Mouse (Mus musculus) hindbrain, embryonic 15.5 days (tissue): ENCODE measurements around the gene Cyp26b1. TPM values are rescaled to one million over a fixed set of nuclear protein-coding genes. Genes with fewer than 3 reads are reported as not detected.

Source experiments
- ATAC-seq: fragments of 200-750 bp; cut with Nextera tagmentation; 2 replicates; pipeline ENCODE4 v1.8.0; 2017; ENCODE audit warnings: low read depth, moderate number of reproducible peaks, moderate TSS enrichment; ENCODE audit not compliant: low FRiP score
- H3K27ac ChIP-seq: fragments of 300-500 bp; sonication (generic); replicated peaks from 2 replicates; pipeline ENCODE4 v1.5.1; 2015; ENCODE audit warnings: mild to moderate bottlenecking, inconsistent platforms
- H3K27me3 ChIP-seq: fragments of 300-500 bp; sonication (generic); 2 replicates; pipeline ENCODE4 v1.6.1; 2015; ENCODE audit warnings: control low read depth, inconsistent platforms
- H3K36me3 ChIP-seq: fragments of 300-500 bp; sonication (generic); 2 replicates; pipeline ENCODE4 v1.6.1; 2015; ENCODE audit warnings: control low read depth, inconsistent platforms
- H3K4me1 ChIP-seq: fragments of 300-500 bp; sonication (generic); replicated peaks from 2 replicates; pipeline ENCODE4 v1.6.1; 2015; ENCODE audit warnings: control low read depth, inconsistent platforms
- H3K4me2 ChIP-seq: fragments of 300-500 bp; sonication (generic); 2 replicates; pipeline ENCODE4 v1.6.1; 2015; ENCODE audit warnings: moderate library complexity, mild to moderate bottlenecking, inconsistent platforms
- H3K4me3 ChIP-seq: fragments of 300-500 bp; sonication (generic); 2 replicates; pipeline ENCODE4 v1.5.1; 2015; ENCODE audit warnings: mild to moderate bottlenecking, inconsistent platforms
- H3K9ac ChIP-seq: fragments of 300-500 bp; sonication (generic); 2 replicates; pipeline ENCODE4 v1.6.1; 2015; ENCODE audit warnings: inconsistent platforms
- H3K9me3 ChIP-seq: fragments of 300-500 bp; sonication (generic); 2 replicates; pipeline ENCODE4 v1.6.1; 2016; ENCODE audit warnings: control low read depth, inconsistent platforms
- WGBS: fragments of 180-500 bp; shearing (Covaris S2); methylation state at CpG from one replicate; pipeline ENCODE4 v1.1.7; 2015; 5-methylcytosine and 5-hydroxymethylcytosine counted together
- polyA plus RNA-seq: library from polyadenylated mRNA; unstranded; fragments of >200 nt; fragmentation: Nextera tagmentation; extraction: Ambion mirVana; gene quantifications from 2 replicates; pipeline ENCODE4 v1.2.1, GENCODE M21; 2015

The Cyp26b1 gene
- polyA plus RNA-seq, 1 experiment from 2014 or later, result 52.7 TPM

GRCm38 (mm10) chr6:84543516-84543915 lies 50.2 kb downstream of the Cyp26b1 start:
- no peak for ATAC-seq
- 38% methylated on average over 5 of the region's 5 CpGs for WGBS

DNA sequence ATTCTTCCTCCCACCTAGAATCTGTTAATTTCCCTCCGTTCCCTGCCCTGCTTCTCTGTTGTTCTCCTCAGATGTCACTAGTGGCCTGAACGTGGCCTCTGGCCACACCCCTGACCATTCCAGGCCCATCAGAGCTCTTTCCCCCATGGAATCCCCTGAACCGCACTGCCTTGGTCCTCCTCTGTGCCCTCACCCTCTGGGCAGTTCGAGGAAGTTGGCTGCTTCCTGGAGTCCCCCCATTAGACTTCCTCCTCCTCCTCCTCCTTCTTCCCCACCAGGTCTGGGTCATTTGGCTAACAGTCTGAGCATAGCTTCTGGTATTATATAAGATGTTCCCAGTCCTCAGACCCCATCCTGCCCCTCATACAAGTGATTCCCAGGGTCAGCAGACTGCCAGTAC lies 53.8 kb downstream of the Cyp26b1 start:
- Histone ChIP-seq H3K4me2 (no peak overlapping the region), H3K9me3 (no peaks in the 10 kb centered on the region), H3K27ac (no peak overlapping the region), H3K27me3 (no peaks in the 10 kb centered on the region), H3K9ac (no peak overlapping the region), H3K4me3 (no peak overlapping the region), H3K4me1 (no peaks in the 10 kb centered on the region), H3K36me3 (no peaks in the 10 kb centered on the region)
- WGBS, result 60% methylated on average over 4 of the region's 4 CpGs
- ATAC-seq, result no peak

More at GRCm38 (mm10) chr6:84543516-84543915, 50.2 kb downstream of the Cyp26b1 start:
- H3K9me3 ChIP-seq, result no peaks in the 10 kb centered on the region
- no peaks in the 10 kb centered on the region for H3K36me3 ChIP-seq
- no peaks in the 10 kb centered on the region for H3K4me1 ChIP-seq
- no peak overlapping the region for H3K4me3 ChIP-seq
- no peak overlapping the region for H3K4me2 ChIP-seq
- H3K27me3 ChIP-seq, result no peaks in the 10 kb centered on the region
- H3K9ac ChIP-seq, result no peak overlapping the region
- no peak overlapping the region for H3K27ac ChIP-seq

GRCm38 (mm10) chr6:84538681-84539080 lies 55.0 kb downstream of the Cyp26b1 start:
- no peak for ATAC-seq
- Histone ChIP-seq H3K36me3 (no peaks in the 10 kb centered on the region), H3K4me1 (no peaks in the 10 kb centered on the region), H3K9me3 (no peaks in the 10 kb centered on the region), H3K27ac (no peak overlapping the region), H3K27me3 (no peaks in the 10 kb centered on the region), H3K4me2 (no peak overlapping the region), H3K4me3 (no peak overlapping the region), H3K9ac (no peak overlapping the region)
- 77% methylated on average over 3 of the region's 3 CpGs for WGBS

- no peaks in the 10 kb centered on the region for H3K4me1 ChIP-seq
- H3K4me3 ChIP-seq, result no peak overlapping the region
- H3K4me2 ChIP-seq, result no peak overlapping the region
- H3K27me3 ChIP-seq, result no peaks in the 10 kb centered on the region
- no peak overlapping the region for H3K27ac ChIP-seq
- WGBS, result 74% methylated on average over 16 of the region's 16 CpGs
- H3K9me3 ChIP-seq, result no peaks in the 10 kb centered on the region
- no peak for ATAC-seq
- H3K36me3 ChIP-seq, result no peaks in the 10 kb centered on the region
- no peak overlapping the region for H3K9ac ChIP-seq
Measured at GRCm38 (mm10) chr6:84537611-84538197, 56.0 kb downstream of the Cyp26b1 start.

- H3K9me3 ChIP-seq, result no peaks in the 10 kb centered on the region
- H3K4me1 ChIP-seq, result no peaks in the 10 kb centered on the region
- H3K27me3 ChIP-seq, result no peaks in the 10 kb centered on the region
- H3K4me3 ChIP-seq, result no peak overlapping the region
- H3K9ac ChIP-seq, result no peak overlapping the region
- no peak overlapping the region for H3K27ac ChIP-seq
- WGBS, result 70% methylated on average over 3 of the region's 3 CpGs
- no peak for ATAC-seq
- no peaks in the 10 kb centered on the region for H3K36me3 ChIP-seq
- no peak overlapping the region for H3K4me2 ChIP-seq
Measured at GRCm38 (mm10) chr6:84534944-84535343, 58.8 kb downstream of the Cyp26b1 start.

DNA sequence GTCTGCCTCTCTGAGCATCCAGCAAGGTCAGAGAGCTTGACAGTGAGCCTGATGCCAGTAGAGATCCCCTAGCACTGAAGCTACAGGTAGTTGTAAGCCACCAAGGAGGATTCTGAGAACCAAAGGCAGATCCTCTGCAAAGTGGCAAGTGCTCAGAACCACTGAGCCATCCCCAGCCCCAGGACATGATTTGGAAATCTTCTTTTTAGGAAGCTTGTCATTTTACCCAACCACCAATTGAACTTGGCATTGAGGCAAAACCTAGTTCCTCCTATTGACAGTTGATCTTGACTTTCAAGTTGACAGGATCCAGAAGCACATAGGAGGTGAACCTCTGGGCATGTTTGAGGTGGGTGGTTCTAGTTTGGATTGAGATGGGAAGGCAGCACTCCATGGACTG lies 63.8 kb downstream of the Cyp26b1 start:
- Histone ChIP-seq H3K36me3 (no peaks in the 10 kb centered on the region), H3K4me2 (no peak overlapping the region)

GRCm38 (mm10) chr6:84524901-84525601 lies 68.7 kb downstream of the Cyp26b1 start:
- Histone ChIP-seq H3K9ac (no peak overlapping the region), H3K36me3 (no peaks in the 10 kb centered on the region), H3K27me3 (no peaks in the 10 kb centered on the region), H3K9me3 (no peaks in the 10 kb centered on the region), H3K4me2 (no peak overlapping the region), H3K27ac (no peak overlapping the region), H3K4me1 (no peaks in the 10 kb centered on the region), H3K4me3 (no peak overlapping the region)
- ATAC-seq, result no peak
- 86% methylated on average over 7 of the region's 7 CpGs for WGBS

More for the DNA sequence above, 63.8 kb downstream of the Cyp26b1 start:
- H3K4me3 ChIP-seq, result no peak overlapping the region
- H3K27ac ChIP-seq, result no peak overlapping the region
- no peaks in the 10 kb centered on the region for H3K4me1 ChIP-seq
- no peaks in the 10 kb centered on the region for H3K9me3 ChIP-seq
- ATAC-seq, result no peak
- no peaks in the 10 kb centered on the region for H3K27me3 ChIP-seq
- H3K9ac ChIP-seq, result no peak overlapping the region
